Mouse (Mus musculus) hematopoietic stem cell, adult 5-6 weeks (primary cell): ENCODE results near the gene Tnfrsf11a. TPM values are rescaled to one million over a fixed set of nuclear protein-coding genes. Genes with fewer than 3 reads are reported as not detected.

Experiments used
- ATAC-seq, 2 experiments: fragments of 125-278 bp in 1 of 2; replicated peaks in 1 of 2; 2 replicates each; pipeline ENCODE4 v1.8.0; 2016 to 2017; ENCODE audit warnings: inconsistent platforms in 2 of 2, mild to moderate bottlenecking in 2 of 2, moderate number of reproducible peaks in 2 of 2, low read depth in 1 of 2, moderate TSS enrichment in 1 of 2; ENCODE audit not compliant: low FRiP score in 2 of 2, poor library complexity in 2 of 2, severe bottlenecking in 2 of 2, insufficient read depth in 1 of 2, low TSS enrichment in 1 of 2
- total RNA-seq: library from RNA; stranded (forward); fragments of 172-1452, 232-1000 nt; gene quantifications from 2 replicates; pipeline ENCODE4 v1.2.3, GENCODE M21; 2017

Tnfrsf11a gene
- total RNA-seq, 1 experiment from 2014 or later = 1.2 TPM

DNA sequence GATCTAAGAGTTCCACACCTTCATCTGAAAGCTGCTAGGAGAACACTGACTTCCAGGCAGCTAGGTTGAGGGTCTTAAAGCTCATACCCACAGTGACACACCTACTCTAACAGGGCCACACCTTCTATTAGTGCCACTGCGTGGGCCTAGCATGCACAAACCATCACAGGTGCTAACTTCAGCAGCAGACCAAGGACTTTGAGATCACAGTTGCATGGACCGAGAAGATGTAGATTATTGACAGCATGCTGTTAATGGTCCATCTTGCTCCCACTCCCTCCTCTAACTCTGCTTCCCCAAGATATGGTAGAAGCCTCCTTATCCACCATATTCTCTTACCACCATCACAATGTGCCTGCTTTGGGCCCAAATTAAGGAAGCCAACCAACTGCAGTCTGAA is 79.2 kb downstream of the Tnfrsf11a start:
- ATAC-seq = no peak

GRCm38 (mm10) chr1:105876589-105876988 is 96.1 kb downstream of the Tnfrsf11a start:
- no peak for ATAC-seq

GRCm38 (mm10) chr1:105877808-105878207 is 97.3 kb downstream of the Tnfrsf11a start:
- ATAC-seq = no peak

DNA sequence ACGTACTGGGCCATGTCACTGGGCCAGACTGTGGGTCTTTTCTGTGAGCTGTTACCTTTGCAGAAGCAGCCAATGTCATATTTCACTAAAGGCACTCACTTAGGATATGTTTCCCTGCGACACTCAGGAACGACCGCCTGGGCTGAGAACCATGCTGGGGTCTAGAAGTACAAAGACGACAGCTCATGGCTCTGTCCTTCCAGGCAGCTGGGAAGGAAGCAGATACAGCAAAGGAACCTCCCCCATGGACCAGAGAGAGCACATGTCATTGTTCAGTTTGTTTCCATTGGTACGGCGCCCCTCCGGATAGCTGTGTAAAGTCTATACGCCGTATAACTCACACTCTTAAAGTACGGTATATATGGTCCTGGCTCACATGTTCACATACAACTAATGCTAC is 97.9 kb downstream of the Tnfrsf11a start:
- no peak for ATAC-seq

DNA sequence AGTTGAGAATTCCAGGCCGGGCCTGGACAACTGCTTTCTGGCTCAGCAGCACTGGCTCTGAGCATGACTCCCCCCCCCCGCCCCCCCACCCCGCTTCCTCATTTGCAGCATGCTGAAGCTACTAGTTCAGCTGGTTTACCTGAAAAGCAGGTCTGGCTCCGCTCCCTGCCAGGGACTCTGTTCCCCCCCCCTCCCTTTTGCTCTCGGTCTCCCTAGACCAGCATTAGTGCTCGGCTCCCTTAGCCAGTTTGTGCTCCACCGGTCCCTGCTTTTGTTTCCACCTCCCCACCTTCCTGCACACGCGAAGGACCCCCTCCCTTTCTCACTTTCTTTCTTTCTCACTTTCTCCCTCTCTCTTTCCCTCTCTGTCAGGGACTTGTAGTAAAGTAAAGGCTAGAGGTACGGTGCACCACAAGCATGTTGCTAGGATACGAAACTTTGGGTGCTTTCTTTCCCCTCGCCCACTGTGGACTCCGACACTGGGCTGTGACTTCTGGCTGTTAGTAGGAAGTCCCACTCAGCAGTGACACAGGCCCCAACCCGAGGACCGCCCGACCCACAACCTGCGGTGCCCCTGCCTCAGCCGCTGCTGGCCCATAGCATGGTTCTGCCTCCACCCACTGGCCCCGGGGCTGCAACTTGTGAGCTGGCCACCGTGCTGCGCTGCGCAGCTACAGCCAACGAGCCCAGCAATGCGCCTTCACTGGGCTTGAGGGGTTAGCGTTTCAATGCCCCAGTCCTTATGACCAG is 100.2 kb downstream of the Tnfrsf11a start:
- ATAC-seq = peak; percentile 88 to 92

DNA sequence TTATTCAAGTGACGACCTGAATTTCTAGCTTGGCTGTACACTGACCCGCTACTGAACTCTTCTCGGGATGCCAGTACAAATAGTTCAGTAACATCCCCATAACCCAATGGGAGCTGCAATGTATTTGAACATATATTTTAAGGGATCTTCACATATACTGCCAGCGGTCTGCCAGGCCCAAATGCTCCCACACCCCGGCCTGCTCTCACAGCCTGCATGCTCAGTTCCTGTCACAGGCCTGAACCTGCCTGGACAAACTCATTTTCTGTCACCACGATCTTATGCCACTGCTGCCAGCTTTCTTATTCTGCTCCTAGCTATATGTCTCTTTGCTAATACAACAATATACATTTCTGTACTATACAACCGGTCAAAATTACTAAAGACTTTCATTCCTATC is 100.9 kb downstream of the Tnfrsf11a start:
- no peak for ATAC-seq

DNA sequence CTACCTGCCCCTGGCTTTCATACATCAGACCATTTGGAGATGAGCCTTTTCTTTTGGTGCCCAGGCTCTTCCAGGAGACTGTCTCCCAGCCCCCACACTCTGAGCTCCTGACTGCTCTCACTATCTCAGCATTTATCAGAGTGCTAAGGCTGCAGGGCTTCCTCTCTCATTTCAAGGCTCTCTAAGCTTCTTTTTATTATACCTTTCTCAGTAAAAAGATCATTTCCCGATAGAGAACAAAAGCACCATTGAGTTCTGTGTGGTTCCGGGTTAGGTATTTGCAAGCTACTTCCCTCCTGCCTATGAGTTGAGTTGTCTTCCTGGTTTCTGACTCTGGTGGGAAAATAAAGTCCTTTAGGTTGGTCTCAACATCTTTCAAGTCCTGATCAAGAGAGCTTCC is 103.0 kb downstream of the Tnfrsf11a start:
- ATAC-seq = no peak

- ATAC-seq = no peak
Observed at GRCm38 (mm10) chr1:105885101-105885500, 104.6 kb downstream of the Tnfrsf11a start.

GRCm38 (mm10) chr1:105885575-105885974 is 105.1 kb downstream of the Tnfrsf11a start:
- no peak for ATAC-seq

- no peak for ATAC-seq
Observed at GRCm38 (mm10) chr1:105886358-105886757, 105.8 kb downstream of the Tnfrsf11a start.

GRCm38 (mm10) chr1:105891032-105891725 is 110.7 kb downstream of the Tnfrsf11a start:
- ATAC-seq = peak; percentile 89 to 90

DNA sequence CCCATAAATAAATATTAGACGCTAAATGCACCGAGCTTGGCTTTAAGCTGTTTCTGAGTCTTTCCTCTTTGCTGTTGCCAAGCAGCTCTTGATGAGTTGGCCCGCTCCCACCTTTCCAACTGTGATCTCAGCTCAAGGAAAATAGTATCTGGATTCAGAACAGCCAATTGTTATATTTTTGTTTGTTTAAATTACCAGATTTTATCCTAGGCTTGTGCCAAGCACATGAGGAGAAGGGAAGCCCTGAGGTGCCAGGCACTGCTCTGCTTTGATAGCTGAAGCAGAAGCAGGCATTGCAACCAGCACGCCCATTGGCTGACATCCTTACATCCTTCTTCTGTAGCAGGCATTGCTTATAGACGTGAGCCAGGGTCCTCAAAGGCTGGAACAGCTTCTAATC is 114.5 kb downstream of the Tnfrsf11a start:
- ATAC-seq = no peak

Other genes with a start within 250 kb of the Tnfrsf11a start
- gene Pign, start 117.0 kb upstream of the Tnfrsf11a start, total RNA-seq = 40.1 and 54.5 TPM in 2 replicates
- 41.2 and 68.9 TPM in 2 replicates for gene Relch, start 116.9 kb upstream of the Tnfrsf11a start, total RNA-seq
- gene Zcchc2, start 209.7 kb downstream of the Tnfrsf11a start, total RNA-seq = 28.2 and 31.1 TPM in 2 replicates